Mouse (Mus musculus) MEL-GATA-1-ER (cell line): ENCODE results near the gene Cars2.
"Not testable (repeated sequence)": the region's sequence is repeated elsewhere in the genome, so short reads cannot be mapped to it uniquely, and the experiment has no call there.

Source experiments
- DNase-seq: peaks from one replicate; pipeline ENCODE4 v3.0.0-alpha.2; 2012; ENCODE audit warnings: low read depth; ENCODE audit errors: extremely low read depth

Gene Cars2

GRCm38 (mm10) chr8:11550281-11550948, at the start of gene Cars2:
Gene Cars2 (minus strand): TSS chr8:11550783.
- peak; percentile 86 for DNase-seq

- no peak for DNase-seq
Measured at GRCm38 (mm10) chr8:11593222-11593884, 42.8 kb upstream of the Cars2 start.

- DNase-seq: peak; percentile 33
Measured at GRCm38 (mm10) chr8:11592296-11592695, 41.7 kb upstream of the Cars2 start.

GRCm38 (mm10) chr8:11591837-11592236, 41.3 kb upstream of the Cars2 start:
- DNase-seq: no peak

- no peak for DNase-seq
Measured at GRCm38 (mm10) chr8:11586374-11586745, 35.8 kb upstream of the Cars2 start.

GRCm38 (mm10) chr8:11585513-11586373, 35.2 kb upstream of the Cars2 start:
- DNase-seq: no peak

- no peak for DNase-seq
Measured at GRCm38 (mm10) chr8:11575604-11576384, 25.2 kb upstream of the Cars2 start.

GRCm38 (mm10) chr8:11574911-11575603, 24.5 kb upstream of the Cars2 start:
- no peak for DNase-seq

GRCm38 (mm10) chr8:11572428-11572827, 21.8 kb upstream of the Cars2 start:
- no peak for DNase-seq

GRCm38 (mm10) chr8:11571950-11572349, 21.4 kb upstream of the Cars2 start:
- no peak for DNase-seq

GRCm38 (mm10) chr8:11570742-11571141, 20.2 kb upstream of the Cars2 start:
- no peak for DNase-seq

- no peak for DNase-seq
Measured at GRCm38 (mm10) chr8:11569260-11570097, 18.9 kb upstream of the Cars2 start.

GRCm38 (mm10) chr8:11568193-11568592, 17.6 kb upstream of the Cars2 start:
- DNase-seq: not testable (repeated sequence)

GRCm38 (mm10) chr8:11564721-11565120, 14.1 kb upstream of the Cars2 start:
- DNase-seq: no peak

- DNase-seq: no peak
Measured at GRCm38 (mm10) chr8:11564236-11564635, 13.7 kb upstream of the Cars2 start.

- DNase-seq: no peak
Measured at GRCm38 (mm10) chr8:11560220-11560619, 9.6 kb upstream of the Cars2 start.

GRCm38 (mm10) chr8:11559511-11559910, 8.9 kb upstream of the Cars2 start:
- DNase-seq: no peak

- peak; percentile 97 for DNase-seq
Measured at GRCm38 (mm10) chr8:11557768-11558629, 7.4 kb upstream of the Cars2 start.

- no peak for DNase-seq
Measured at GRCm38 (mm10) chr8:11557424-11557767, 6.8 kb upstream of the Cars2 start.
